Mouse (Mus musculus) small intestine, adult 2 months (tissue): Measurements from ENCODE around the gene Kctd5. TPM values are rescaled to one million over a fixed set of nuclear protein-coding genes. Genes with fewer than 3 reads are reported as not detected.

Experiments used
- H3K27ac ChIP-seq: fragments of 200-500 bp; 2 replicates; pipeline ENCODE4 v1.5.1; 2012; ENCODE audit warnings: low read depth, low read length, control low read depth, inconsistent platforms; ENCODE audit not compliant: insufficient read depth
- H3K27me3 ChIP-seq: fragments of 200-500 bp; 2 replicates; pipeline ENCODE4 v1.6.1; 2012; ENCODE audit warnings: mild to moderate bottlenecking, moderate library complexity, low read length, inconsistent platforms; ENCODE audit not compliant: control insufficient read depth, insufficient read depth
- H3K36me3 ChIP-seq: fragments of 200-500 bp; 2 replicates; pipeline ENCODE4 v1.6.1; 2012; ENCODE audit warnings: mild to moderate bottlenecking, low read length, control low read depth, inconsistent platforms; ENCODE audit not compliant: control insufficient read depth, insufficient read depth
- H3K4me1 ChIP-seq: fragments of 200-500 bp; 2 replicates; pipeline ENCODE4 v1.6.1; 2012; ENCODE audit warnings: low read length, inconsistent platforms, mixed read lengths; ENCODE audit not compliant: control insufficient read depth, insufficient read depth, insufficient read length
- H3K4me3 ChIP-seq: fragments of 200-500 bp; 2 replicates; pipeline ENCODE4 v1.5.1; 2012; ENCODE audit warnings: low read depth, mild to moderate bottlenecking, control low read depth, inconsistent platforms, low read length, moderate library complexity
- CTCF ChIP-seq: fragments of 200-500 bp; IDR thresholded peaks from 2 replicates; pipeline ENCODE4 v1.5.1; 2012; ENCODE audit warnings: low read depth, mild to moderate bottlenecking, control low read depth, inconsistent platforms, low read length, moderate library complexity, mixed read lengths; ENCODE audit not compliant: insufficient replicate concordance, insufficient read length; ENCODE audit errors: extremely low read depth
- POLR2A ChIP-seq: fragments of 200-500 bp; IDR thresholded peaks from 2 replicates; pipeline ENCODE4 v1.6.1; 2012; ENCODE audit warnings: low read depth, mild to moderate bottlenecking, control low read depth, inconsistent platforms, low read length, moderate library complexity
- WGBS: fragments of 180-500 bp; shearing (Covaris S2); methylation state at CpG from one replicate; pipeline ENCODE4 v1.1.7; 2018; 5-methylcytosine and 5-hydroxymethylcytosine counted together
- polyA plus RNA-seq: library from polyadenylated mRNA; depleted of rRNA; stranded (reverse); fragments of >200 nt; gene quantifications from 2 replicates; pipeline ENCODE4 v1.2.3, GENCODE M21; 2012

Gene Kctd5
- polyA plus RNA-seq, 1 experiment: 74.6 TPM

GRCm38 (mm10) chr17:24037360-24037759, 35.9 kb downstream of the Kctd5 start:
- no peaks in the 10 kb centered on the region for H3K27me3 ChIP-seq
- H3K4me1 ChIP-seq: peaks cover 22% of the 10 kb centered on the region
- 17% methylated on average over 13 of the region's 13 CpGs for WGBS
- H3K4me3 ChIP-seq: peak overlapping the region; percentile 16
- H3K36me3 ChIP-seq: no peaks in the 10 kb centered on the region
- no peak for TF ChIP-seq CTCF
- no peak; the same call in 1 of the 2 replicates for TF ChIP-seq POLR2A
- H3K27ac ChIP-seq: peak overlapping the region; percentile 91

- 37% methylated on average over 6 of the region's 6 CpGs for WGBS
- TF ChIP-seq POLR2A (no peak), CTCF (peak; percentile 40; the same call in 1 of the 2 replicates)
- Histone ChIP-seq H3K4me3 (peak overlapping the region; percentile 16), H3K27ac (peak overlapping the region; percentile 91), H3K27me3 (no peaks in the 10 kb centered on the region), H3K36me3 (no peaks in the 10 kb centered on the region), H3K4me1 (peaks cover 22% of the 10 kb centered on the region)
Measured at GRCm38 (mm10) chr17:24036954-24037353, 36.3 kb downstream of the Kctd5 start.

GRCm38 (mm10) chr17:24035087-24035486, 38.2 kb downstream of the Kctd5 start:
- WGBS: 78% methylated on average over 7 of the region's 7 CpGs
- no peak overlapping the region for H3K4me3 ChIP-seq
- H3K4me1 ChIP-seq: peaks cover 22% of the 10 kb centered on the region
- no peaks in the 10 kb centered on the region for H3K36me3 ChIP-seq
- no peak overlapping the region for H3K27ac ChIP-seq
- H3K27me3 ChIP-seq: no peaks in the 10 kb centered on the region
- TF ChIP-seq CTCF (no peak), POLR2A (no peak)

- TF ChIP-seq CTCF: no peak
- no peak for TF ChIP-seq POLR2A
- no peak overlapping the region for H3K27ac ChIP-seq
- H3K27me3 ChIP-seq: no peaks in the 10 kb centered on the region
- no peak overlapping the region for H3K4me3 ChIP-seq
- no peaks in the 10 kb centered on the region; the same call in 1 of the 2 replicates for H3K4me1 ChIP-seq
- no peaks in the 10 kb centered on the region for H3K36me3 ChIP-seq
- WGBS: 86% methylated on average over 22 of the region's 22 CpGs
Measured at GRCm38 (mm10) chr17:24030551-24030950, 42.7 kb downstream of the Kctd5 start.

- no peak overlapping the region for H3K27ac ChIP-seq
- no peak overlapping the region for H3K4me3 ChIP-seq
- WGBS: 79% methylated on average over 7 of the region's 7 CpGs
- H3K27me3 ChIP-seq: no peaks in the 10 kb centered on the region
- no peak for TF ChIP-seq CTCF
- H3K36me3 ChIP-seq: no peaks in the 10 kb centered on the region
- H3K4me1 ChIP-seq: no peaks in the 10 kb centered on the region; the same call in 1 of the 2 replicates
Measured at GRCm38 (mm10) chr17:24029477-24029876, 43.8 kb downstream of the Kctd5 start.

GRCm38 (mm10) chr17:24021375-24022199, 51.7 kb downstream of the Kctd5 start:
- Histone ChIP-seq H3K4me3 (no peak overlapping the region), H3K36me3 (no peaks in the 10 kb centered on the region), H3K27me3 (no peaks in the 10 kb centered on the region), H3K4me1 (peaks cover 6% of the 10 kb centered on the region), H3K27ac (no peak overlapping the region)
- TF ChIP-seq CTCF (no peak), POLR2A (no peak)
- 56% methylated on average over 5 of the region's 5 CpGs for WGBS

- no peak overlapping the region for H3K27ac ChIP-seq
Measured at GRCm38 (mm10) chr17:24020696-24021095, 52.6 kb downstream of the Kctd5 start.

More at GRCm38 (mm10) chr17:24020696-24021095, 52.6 kb downstream of the Kctd5 start:
- Histone ChIP-seq H3K4me1 (peaks cover 7% of the 10 kb centered on the region), H3K27me3 (no peaks in the 10 kb centered on the region), H3K36me3 (no peaks in the 10 kb centered on the region), H3K4me3 (no peak overlapping the region)
- TF ChIP-seq POLR2A (no peak), CTCF (no peak)
- 82% methylated on average over 6 of the region's 6 CpGs for WGBS
